Mouse (Mus musculus) cerebellum, adult (tissue): ENCODE measurements around the gene Gm5475.
"Not testable (repeated sequence)": the region's sequence is repeated elsewhere in the genome, so short reads cannot be mapped to it uniquely, and the experiment has no call there.

Source experiments
- ATAC-seq: cut with Nextera tagmentation; 2 replicates; pipeline ENCODE4 v1.9.2; 2017; ENCODE audit warnings: mild to moderate bottlenecking, moderate library complexity, mixed read lengths; ENCODE audit not compliant: insufficient number of reproducible peaks, low FRiP score, low TSS enrichment

Gm5475 gene

GRCm38 (mm10) chr15:100421758-100422197 lies at the start of gene Gm5475:
Gm5475 (plus strand) TSS chr15:100422147.
- ATAC-seq: not testable (repeated sequence)

- ATAC-seq: no peak
Measured at GRCm38 (mm10) chr15:100375066-100375465, 46.9 kb upstream of the Gm5475 start.

GRCm38 (mm10) chr15:100377847-100378505 lies 44.0 kb upstream of the Gm5475 start:
- ATAC-seq: peak; percentile 31; the same call in 1 of the 2 replicates

GRCm38 (mm10) chr15:100379658-100380057 lies 42.3 kb upstream of the Gm5475 start:
- no peak for ATAC-seq

GRCm38 (mm10) chr15:100380104-100380503 lies 41.8 kb upstream of the Gm5475 start:
- no peak for ATAC-seq

GRCm38 (mm10) chr15:100385705-100386104 lies 36.2 kb upstream of the Gm5475 start:
- no peak for ATAC-seq

GRCm38 (mm10) chr15:100387544-100388223 lies 34.3 kb upstream of the Gm5475 start:
- ATAC-seq: no peak

- no peak for ATAC-seq
Measured at GRCm38 (mm10) chr15:100388224-100388835, 33.6 kb upstream of the Gm5475 start.

- no peak for ATAC-seq
Measured at GRCm38 (mm10) chr15:100388886-100389285, 33.1 kb upstream of the Gm5475 start.

GRCm38 (mm10) chr15:100391066-100391465 lies 30.9 kb upstream of the Gm5475 start:
- no peak for ATAC-seq

- ATAC-seq: no peak
Measured at GRCm38 (mm10) chr15:100391599-100391998, 30.3 kb upstream of the Gm5475 start.

- no peak for ATAC-seq
Measured at GRCm38 (mm10) chr15:100393016-100393415, 28.9 kb upstream of the Gm5475 start.

- no peak for ATAC-seq
Measured at GRCm38 (mm10) chr15:100395561-100395960, 26.4 kb upstream of the Gm5475 start.

GRCm38 (mm10) chr15:100400592-100401250 lies 21.2 kb upstream of the Gm5475 start:
- ATAC-seq: no peak

GRCm38 (mm10) chr15:100401811-100402210 lies 20.1 kb upstream of the Gm5475 start:
- no peak for ATAC-seq

- ATAC-seq: no peak
Measured at GRCm38 (mm10) chr15:100402347-100402746, 19.6 kb upstream of the Gm5475 start.

GRCm38 (mm10) chr15:100402798-100403197 lies 19.1 kb upstream of the Gm5475 start:
- no peak for ATAC-seq

- no peak for ATAC-seq
Measured at GRCm38 (mm10) chr15:100403318-100404000, 18.5 kb upstream of the Gm5475 start.

- ATAC-seq: no peak
Measured at GRCm38 (mm10) chr15:100406088-100406487, 15.9 kb upstream of the Gm5475 start.

- no peak for ATAC-seq
Measured at GRCm38 (mm10) chr15:100410918-100411672, 10.9 kb upstream of the Gm5475 start.
